Mouse (Mus musculus): Measurements from ENCODE around the gene Pbld2. TPM values are rescaled to one million over a fixed set of nuclear protein-coding genes. Genes with fewer than 3 reads are reported as not detected.
A peak's percentile ranks its signal among the peaks of the same experiment; 100 is the strongest.

The Pbld2 gene
- polyA plus RNA-seq, 1 experiment from 2014 or later = 36.2 TPM

DNA sequence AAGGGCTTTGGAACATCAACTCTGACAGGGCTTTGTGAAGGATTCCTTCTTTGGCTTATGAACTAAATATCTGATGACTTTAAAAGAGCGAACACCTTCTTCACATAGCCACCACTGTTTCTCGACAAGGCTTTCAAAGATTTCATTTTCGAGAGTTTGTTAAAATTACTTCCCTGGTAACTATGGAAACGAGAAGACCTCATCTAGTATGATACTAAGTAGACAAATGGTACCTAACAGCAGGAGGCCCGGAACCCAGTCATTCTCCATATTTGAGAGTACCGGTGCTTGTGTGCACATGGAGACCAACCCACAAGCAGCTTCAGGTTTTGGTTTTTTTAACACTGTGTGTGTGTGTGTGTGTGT is 2.7 kb downstream of the Pbld2 start:
- TF ChIP-seq CTCF (IDR thresholded peaks at IDR 0.05; ENCODE audit: low read depth) = no peak
- Histone ChIP-seq H3K9ac (ENCODE audit: low read depth, low read length) (no peak overlapping the region), H3K4me1 (replicated peaks; ENCODE audit: control insufficient read depth, insufficient read depth, low read length) (peaks cover 1% of the 10 kb centered on the region; the same call in 1 of the 2 replicates), H3K4me2 (replicated peaks; ENCODE audit: low read depth) (no peak overlapping the region), H3K4me3 (ENCODE audit: low read depth, low read length) (no peak overlapping the region), H3K9me3 (ENCODE audit: control insufficient read depth) (no peaks in the 10 kb centered on the region), H3K27ac (ENCODE audit: low read depth, low read length) (no peak overlapping the region), H3K27me3 (replicated peaks; ENCODE audit: control insufficient read depth, insufficient read depth, low read length) (no peaks in the 10 kb centered on the region), H3K36me3 (ENCODE audit: control insufficient read depth, insufficient read depth) (no peaks in the 10 kb centered on the region)
- no peak for ATAC-seq
- WGBS = 87% methylated on average over 6 of the region's 6 CpGs

DNA sequence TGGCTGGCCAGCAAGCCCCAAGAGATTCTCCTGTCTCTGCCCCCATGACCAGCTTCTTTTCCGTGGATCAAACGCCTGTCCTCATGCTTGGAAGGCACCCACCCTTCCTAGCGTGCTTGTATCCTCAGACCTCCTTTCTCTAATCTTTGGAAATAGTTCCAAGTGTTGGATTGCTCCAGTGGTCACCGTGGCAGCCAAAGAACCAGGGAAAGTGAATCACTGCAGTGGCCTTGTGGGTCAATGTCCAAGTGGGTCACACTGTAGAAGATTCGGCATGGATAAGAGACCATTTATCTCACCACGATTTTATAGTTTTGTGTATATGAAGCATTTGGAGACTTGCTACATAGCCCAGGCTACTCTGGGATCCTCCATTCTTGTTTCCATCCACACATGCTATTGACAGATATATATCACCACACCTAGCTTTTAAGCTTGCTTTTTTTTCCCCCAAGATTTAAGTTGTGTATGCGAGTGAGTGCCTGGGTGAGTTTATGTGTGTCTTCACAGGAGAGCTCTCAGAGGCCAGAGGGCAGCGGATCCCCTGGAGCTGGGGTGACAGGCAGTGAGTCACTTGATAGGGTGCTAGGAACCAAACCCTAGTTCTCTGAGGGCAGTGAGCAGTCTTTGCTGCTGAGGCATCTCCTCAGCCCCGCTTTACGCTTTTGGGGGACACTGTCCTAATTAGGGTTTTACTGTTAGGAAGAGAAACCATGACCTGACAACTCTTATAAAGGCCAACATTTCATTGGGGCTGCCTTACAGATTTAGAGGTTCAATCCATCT is 3.5 kb downstream of the Pbld2 start:
- TF ChIP-seq CTCF (IDR thresholded peaks at IDR 0.05; ENCODE audit: low read depth) = no peak
- Histone ChIP-seq H3K4me3 (ENCODE audit: low read depth, low read length) (no peak overlapping the region), H3K4me2 (replicated peaks; ENCODE audit: low read depth) (no peak overlapping the region), H3K36me3 (ENCODE audit: control insufficient read depth, insufficient read depth) (no peaks in the 10 kb centered on the region), H3K9ac (ENCODE audit: low read depth, low read length) (no peak overlapping the region), H3K27ac (ENCODE audit: low read depth, low read length) (no peak overlapping the region), H3K9me3 (ENCODE audit: control insufficient read depth) (no peaks in the 10 kb centered on the region), H3K4me1 (replicated peaks; ENCODE audit: control insufficient read depth, insufficient read depth, low read length) (no peaks in the 10 kb centered on the region), H3K27me3 (replicated peaks; ENCODE audit: control insufficient read depth, insufficient read depth, low read length) (no peaks in the 10 kb centered on the region)
- WGBS = 86% methylated on average over 10 of the region's 10 CpGs
- no peak for ATAC-seq

DNA sequence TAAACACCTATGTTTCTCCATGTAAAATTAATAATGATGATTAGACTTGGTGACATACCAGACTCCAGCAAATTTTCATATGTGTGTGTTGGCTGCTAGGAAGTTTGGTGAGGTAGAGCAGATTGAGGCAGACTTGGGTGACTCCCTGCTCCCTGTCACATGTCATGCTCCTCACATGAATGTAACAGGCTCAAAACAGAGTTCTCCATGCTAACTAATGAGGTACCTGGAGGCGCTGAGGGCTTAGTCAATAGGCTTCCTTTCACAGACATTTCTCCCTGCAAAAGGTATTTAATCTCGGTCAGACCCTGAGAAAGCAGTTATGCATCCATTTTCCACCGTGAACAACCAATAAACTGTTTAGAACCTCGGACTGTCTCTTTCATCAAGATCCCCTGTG is 4.3 kb downstream of the Pbld2 start:
- H3K4me2 ChIP-seq (replicated peaks; ENCODE audit: low read depth) = no peak overlapping the region
- H3K27ac ChIP-seq (ENCODE audit: low read depth, low read length) = no peak overlapping the region
- no peak for TF ChIP-seq CTCF (IDR thresholded peaks at IDR 0.05; ENCODE audit: low read depth)
- H3K9me3 ChIP-seq (ENCODE audit: control insufficient read depth) = no peaks in the 10 kb centered on the region
- no peaks in the 10 kb centered on the region for H3K36me3 ChIP-seq (ENCODE audit: control insufficient read depth, insufficient read depth)
- no peak overlapping the region for H3K4me3 ChIP-seq (ENCODE audit: low read depth, low read length)
- 85% methylated on average over 4 of the region's 4 CpGs for WGBS
- no peak for ATAC-seq
- H3K9ac ChIP-seq (ENCODE audit: low read depth, low read length) = no peak overlapping the region
- no peaks in the 10 kb centered on the region for H3K4me1 ChIP-seq (replicated peaks; ENCODE audit: control insufficient read depth, insufficient read depth, low read length)
- no peaks in the 10 kb centered on the region for H3K27me3 ChIP-seq (replicated peaks; ENCODE audit: control insufficient read depth, insufficient read depth, low read length)

DNA sequence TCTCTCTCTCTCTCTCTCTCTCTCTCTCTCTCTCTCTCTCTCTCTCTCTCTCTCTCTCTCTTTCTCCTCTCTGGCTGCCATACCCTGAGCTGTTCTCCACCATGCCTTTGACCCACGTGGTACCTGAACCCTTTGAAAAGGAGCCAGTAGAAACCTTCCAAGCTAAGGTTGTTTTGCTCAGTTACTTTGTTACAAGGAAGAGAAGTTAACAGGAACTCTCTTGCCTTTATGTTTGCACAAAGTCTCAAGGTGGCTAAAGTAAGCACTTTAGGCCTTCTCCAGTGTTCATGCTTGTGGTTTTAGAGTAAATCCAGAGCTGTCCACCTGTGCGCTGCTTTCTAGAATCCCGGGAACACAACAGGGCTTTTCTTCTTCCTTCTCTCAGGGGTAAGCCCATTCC is 8.2 kb downstream of the Pbld2 start:
- Histone ChIP-seq H3K9ac (ENCODE audit: low read depth, low read length) (no peak overlapping the region), H3K4me1 (replicated peaks; ENCODE audit: control insufficient read depth, insufficient read depth, low read length) (no peaks in the 10 kb centered on the region), H3K4me3 (ENCODE audit: low read depth, low read length) (no peak overlapping the region), H3K4me2 (replicated peaks; ENCODE audit: low read depth) (no peak overlapping the region), H3K27ac (ENCODE audit: low read depth, low read length) (no peak overlapping the region), H3K27me3 (replicated peaks; ENCODE audit: control insufficient read depth, insufficient read depth, low read length) (no peaks in the 10 kb centered on the region), H3K36me3 (ENCODE audit: control insufficient read depth, insufficient read depth) (no peaks in the 10 kb centered on the region), H3K9me3 (ENCODE audit: control insufficient read depth) (no peaks in the 10 kb centered on the region)
- 76% methylated on average over 3 of the region's 3 CpGs for WGBS
- ATAC-seq = no peak
- TF ChIP-seq CTCF (IDR thresholded peaks at IDR 0.05; ENCODE audit: low read depth) = no peak

DNA sequence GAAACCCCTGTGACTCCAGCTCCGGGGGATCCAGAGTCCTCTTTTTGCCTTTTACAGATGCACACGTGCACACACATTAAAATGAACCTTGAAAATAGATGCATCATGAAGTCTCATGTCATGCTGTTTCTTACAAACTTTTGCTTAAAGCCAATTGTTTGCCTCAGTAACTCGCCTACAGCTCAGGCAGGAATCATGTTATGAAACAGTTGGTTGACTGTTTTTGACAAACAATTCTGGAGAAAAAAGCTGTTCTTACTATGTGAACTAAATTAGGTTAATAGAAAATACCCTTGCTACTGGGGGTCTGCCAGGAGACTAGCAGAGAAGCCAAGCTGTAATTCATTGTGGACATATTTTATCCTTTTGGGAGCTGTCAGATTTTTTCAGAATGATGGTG is 8.8 kb downstream of the Pbld2 start:
- H3K27me3 ChIP-seq (replicated peaks; ENCODE audit: control insufficient read depth, insufficient read depth, low read length) = no peaks in the 10 kb centered on the region
- no peak for ATAC-seq
- H3K4me3 ChIP-seq (ENCODE audit: low read depth, low read length) = no peak overlapping the region
- WGBS = 79% methylated on average over 3 of the region's 3 CpGs
- H3K36me3 ChIP-seq (ENCODE audit: control insufficient read depth, insufficient read depth) = no peaks in the 10 kb centered on the region
- H3K27ac ChIP-seq (ENCODE audit: low read depth, low read length) = no peak overlapping the region
- no peak overlapping the region for H3K4me2 ChIP-seq (replicated peaks; ENCODE audit: low read depth)
- no peaks in the 10 kb centered on the region for H3K9me3 ChIP-seq (ENCODE audit: control insufficient read depth)
- no peaks in the 10 kb centered on the region for H3K4me1 ChIP-seq (replicated peaks; ENCODE audit: control insufficient read depth, insufficient read depth, low read length)
- TF ChIP-seq CTCF (IDR thresholded peaks at IDR 0.05; ENCODE audit: low read depth) = no peak
- no peak overlapping the region for H3K9ac ChIP-seq (ENCODE audit: low read depth, low read length)

DNA sequence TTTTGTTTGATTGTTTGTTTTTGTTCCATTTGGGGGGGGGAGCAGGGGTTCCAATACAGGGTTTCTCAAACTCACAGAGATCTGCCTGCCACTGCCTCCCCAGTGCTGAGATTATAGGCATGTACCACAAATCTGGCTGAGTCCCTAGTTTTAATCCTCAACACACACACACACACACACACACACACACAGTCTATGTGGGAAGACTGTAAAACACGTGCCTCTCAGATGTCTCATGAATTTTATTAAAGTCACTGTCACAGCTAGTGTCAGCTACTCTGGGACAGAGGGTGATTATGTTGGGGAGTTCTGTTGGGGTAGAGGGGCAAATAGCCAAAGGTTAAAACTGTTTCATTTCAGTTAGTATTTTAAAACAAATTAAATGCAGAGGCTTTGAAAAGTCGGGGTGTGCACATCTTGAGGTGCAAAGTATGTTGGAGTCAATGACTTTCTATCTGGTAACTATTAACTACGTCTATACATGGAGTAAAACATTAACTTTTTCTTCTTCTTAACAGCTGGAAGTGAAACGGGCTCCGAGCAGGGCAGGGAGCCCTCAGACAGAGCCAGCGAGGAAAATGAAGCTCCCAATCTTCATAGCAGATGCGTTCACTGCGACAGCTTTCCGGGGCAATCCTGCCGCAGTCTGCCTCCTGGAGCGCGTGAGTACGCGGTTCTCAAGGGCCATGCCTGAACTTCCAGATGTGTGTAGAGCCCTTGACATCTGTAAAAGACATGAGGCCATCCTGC is 14.6 kb downstream of the Pbld2 start:
- H3K4me1 ChIP-seq (replicated peaks; ENCODE audit: control insufficient read depth, insufficient read depth, low read length) = no peaks in the 10 kb centered on the region
- WGBS = 34% methylated on average over 14 of the region's 14 CpGs
- peak overlapping the region; percentile 56 for H3K4me2 ChIP-seq (replicated peaks; ENCODE audit: low read depth)
- no peak overlapping the region; the same call in 1 of the 2 replicates for H3K9ac ChIP-seq (ENCODE audit: low read depth, low read length)
- no peaks in the 10 kb centered on the region for H3K9me3 ChIP-seq (ENCODE audit: control insufficient read depth)
- ATAC-seq = peak; percentile 91
- TF ChIP-seq CTCF (IDR thresholded peaks at IDR 0.05; ENCODE audit: low read depth) = no peak
- H3K4me3 ChIP-seq (ENCODE audit: low read depth, low read length) = peak overlapping the region; percentile 20; the same call in 1 of the 2 replicates
- no peaks in the 10 kb centered on the region for H3K27me3 ChIP-seq (replicated peaks; ENCODE audit: control insufficient read depth, insufficient read depth, low read length)
- no peaks in the 10 kb centered on the region for H3K36me3 ChIP-seq (ENCODE audit: control insufficient read depth, insufficient read depth)
- H3K27ac ChIP-seq (ENCODE audit: low read depth, low read length) = peak overlapping the region; percentile 74

Measured in intestine, postnatal 0 days (tissue).